Mouse (Mus musculus) testis, adult 2 months (tissue): ENCODE data around the gene Lmo1. TPM values are rescaled to one million over a fixed set of nuclear protein-coding genes. Genes with fewer than 3 reads are reported as not detected.

ENCODE experiments used
- H3K27ac ChIP-seq: fragments of 200-500 bp; 2 replicates; pipeline ENCODE4 v1.5.1; 2012; ENCODE audit warnings: low read depth, low read length; ENCODE audit not compliant: control insufficient read depth, insufficient read depth
- H3K27me3 ChIP-seq: fragments of 200-500 bp; 2 replicates; pipeline ENCODE4 v1.6.1; 2012; ENCODE audit warnings: mild to moderate bottlenecking, low read length, moderate library complexity; ENCODE audit not compliant: control insufficient read depth, insufficient read depth
- H3K36me3 ChIP-seq: fragments of 200-500 bp; 2 replicates; pipeline ENCODE4 v1.6.1; 2012; ENCODE audit warnings: mild to moderate bottlenecking, low read length; ENCODE audit not compliant: control insufficient read depth, insufficient read depth
- H3K4me1 ChIP-seq: fragments of 200-500 bp; 2 replicates; pipeline ENCODE4 v1.6.1; 2012; ENCODE audit warnings: low read length; ENCODE audit not compliant: control insufficient read depth, insufficient read depth
- H3K4me3 ChIP-seq: fragments of 200-500 bp; 2 replicates; pipeline ENCODE4 v1.5.1; 2012; ENCODE audit warnings: low read depth, mild to moderate bottlenecking, low read length, moderate library complexity, mixed read lengths; ENCODE audit not compliant: control insufficient read depth
- CTCF ChIP-seq: fragments of 200-500 bp; IDR thresholded peaks from 2 replicates; pipeline ENCODE4 v1.5.1; 2012; ENCODE audit warnings: low read depth, mild to moderate bottlenecking, inconsistent platforms, low read length, moderate library complexity; ENCODE audit not compliant: control insufficient read depth, insufficient read depth, insufficient replicate concordance
- POLR2A ChIP-seq: fragments of 200-500 bp; IDR thresholded peaks from 2 replicates; pipeline ENCODE4 v1.6.1; 2012; ENCODE audit warnings: low read depth, mild to moderate bottlenecking, inconsistent platforms, low read length, moderate library complexity; ENCODE audit not compliant: control insufficient read depth
- polyA plus RNA-seq: library from polyadenylated mRNA; depleted of rRNA; stranded (reverse); fragments of >200 nt; gene quantifications from 2 replicates; pipeline ENCODE4 v1.2.3, GENCODE M21; 2012

Lmo1 gene
- polyA plus RNA-seq, 1 experiment: 4.6 TPM

- Histone ChIP-seq H3K4me3 (no peak overlapping the region), H3K27me3 (no peaks in the 10 kb centered on the region), H3K36me3 (no peaks in the 10 kb centered on the region), H3K27ac (no peak overlapping the region), H3K4me1 (no peaks in the 10 kb centered on the region)
- TF ChIP-seq POLR2A (no peak), CTCF (no peak)
These were observed 23.9 kb downstream of the Lmo1 start for GRCm38 (mm10) chr7:109151088-109151487.

- H3K36me3 ChIP-seq: no peaks in the 10 kb centered on the region
- H3K27ac ChIP-seq: no peak overlapping the region
- TF ChIP-seq CTCF: no peak
- no peak for TF ChIP-seq POLR2A
- H3K27me3 ChIP-seq: no peaks in the 10 kb centered on the region
- no peak overlapping the region for H3K4me3 ChIP-seq
- no peaks in the 10 kb centered on the region for H3K4me1 ChIP-seq
These were observed 29.8 kb downstream of the Lmo1 start for GRCm38 (mm10) chr7:109145211-109145610.

GRCm38 (mm10) chr7:109144705-109145104 is 30.3 kb downstream of the Lmo1 start:
- Histone ChIP-seq H3K27ac (no peak overlapping the region), H3K27me3 (no peaks in the 10 kb centered on the region)
- TF ChIP-seq CTCF (no peak), POLR2A (no peak)

DNA sequence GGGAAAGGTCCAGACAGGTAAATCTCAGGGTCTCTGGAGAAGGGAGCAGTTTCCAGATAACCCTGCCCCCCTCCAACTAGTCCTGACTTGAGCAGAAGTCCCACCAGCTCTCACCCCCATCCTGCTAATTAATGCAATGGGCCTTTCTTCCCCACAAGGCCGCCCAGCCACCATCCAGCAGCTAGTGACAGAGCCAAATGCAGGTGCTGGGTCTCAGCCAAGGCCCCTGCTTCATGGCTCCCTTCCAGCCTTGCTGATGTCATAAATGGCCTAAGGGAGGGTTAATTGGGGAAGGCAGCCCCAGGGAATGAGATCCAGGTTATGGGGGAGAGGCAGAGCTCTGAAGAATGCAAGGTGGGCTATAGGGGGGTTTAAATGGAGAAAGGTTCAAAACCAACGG is 32.4 kb downstream of the Lmo1 start:
- Histone ChIP-seq H3K4me3 (no peak overlapping the region), H3K4me1 (no peaks in the 10 kb centered on the region), H3K27me3 (no peaks in the 10 kb centered on the region), H3K27ac (no peak overlapping the region), H3K36me3 (no peaks in the 10 kb centered on the region)
- TF ChIP-seq POLR2A (no peak), CTCF (no peak)

More at GRCm38 (mm10) chr7:109144705-109145104, 30.3 kb downstream of the Lmo1 start:
- H3K4me3 ChIP-seq: no peak overlapping the region
- H3K4me1 ChIP-seq: no peaks in the 10 kb centered on the region
- no peaks in the 10 kb centered on the region for H3K36me3 ChIP-seq

- no peaks in the 10 kb centered on the region for H3K4me1 ChIP-seq
These were observed 33.3 kb downstream of the Lmo1 start for GRCm38 (mm10) chr7:109141753-109142152.

GRCm38 (mm10) chr7:109141054-109141453 is 34.0 kb downstream of the Lmo1 start:
- Histone ChIP-seq H3K36me3 (no peaks in the 10 kb centered on the region), H3K4me3 (no peak overlapping the region), H3K27ac (no peak overlapping the region), H3K4me1 (no peaks in the 10 kb centered on the region), H3K27me3 (no peaks in the 10 kb centered on the region)
- TF ChIP-seq POLR2A (no peak), CTCF (no peak)

More at GRCm38 (mm10) chr7:109141753-109142152, 33.3 kb downstream of the Lmo1 start:
- Histone ChIP-seq H3K27me3 (no peaks in the 10 kb centered on the region), H3K4me3 (no peak overlapping the region), H3K36me3 (no peaks in the 10 kb centered on the region), H3K27ac (no peak overlapping the region)
- TF ChIP-seq CTCF: no peak
- TF ChIP-seq POLR2A: no peak

- no peak overlapping the region for H3K27ac ChIP-seq
- no peaks in the 10 kb centered on the region for H3K27me3 ChIP-seq
- H3K4me1 ChIP-seq: no peaks in the 10 kb centered on the region
- no peak overlapping the region for H3K4me3 ChIP-seq
- H3K36me3 ChIP-seq: no peaks in the 10 kb centered on the region
- TF ChIP-seq POLR2A (no peak), CTCF (peak; percentile 74; the same call in 1 of the 2 replicates)
These were observed 35.6 kb downstream of the Lmo1 start for GRCm38 (mm10) chr7:109139405-109139804.

GRCm38 (mm10) chr7:109137441-109137840 is 37.6 kb downstream of the Lmo1 start:
- Histone ChIP-seq H3K27ac (no peak overlapping the region), H3K4me1 (no peaks in the 10 kb centered on the region), H3K27me3 (no peaks in the 10 kb centered on the region), H3K4me3 (no peak overlapping the region), H3K36me3 (no peaks in the 10 kb centered on the region)
- TF ChIP-seq POLR2A (no peak), CTCF (no peak)
